Mouse (Mus musculus) neural tube, embryonic 15.5 days (tissue): ENCODE measurements around the gene Unc5c. TPM values are rescaled to one million over a fixed set of nuclear protein-coding genes. Genes with fewer than 3 reads are reported as not detected.

ENCODE experiments used
- ATAC-seq: fragments of 200-750 bp; cut with Nextera tagmentation; 2 replicates; pipeline ENCODE4 v1.8.0; 2017; ENCODE audit warnings: mild to moderate bottlenecking, moderate TSS enrichment, moderate library complexity; ENCODE audit not compliant: low FRiP score
- H3K27ac ChIP-seq: fragments of 300-500 bp; sonication (generic); replicated peaks from 2 replicates; pipeline ENCODE4 v1.5.1; 2015; ENCODE audit warnings: mild to moderate bottlenecking, inconsistent platforms
- H3K27me3 ChIP-seq: fragments of 300-500 bp; sonication (generic); replicated peaks from 2 replicates; pipeline ENCODE4 v1.6.1; 2015; ENCODE audit warnings: inconsistent platforms
- H3K36me3 ChIP-seq: fragments of 300-500 bp; sonication (generic); 2 replicates; pipeline ENCODE4 v1.6.1; 2015; ENCODE audit warnings: inconsistent platforms
- H3K4me1 ChIP-seq: fragments of 300-500 bp; sonication (generic); 2 replicates; pipeline ENCODE4 v1.6.1; 2015; ENCODE audit warnings: inconsistent platforms
- H3K4me2 ChIP-seq: fragments of 300-500 bp; sonication (generic); 2 replicates; pipeline ENCODE4 v1.6.1; 2015; ENCODE audit warnings: inconsistent platforms, mild to moderate bottlenecking, moderate library complexity
- H3K4me3 ChIP-seq: fragments of 300-500 bp; sonication (generic); replicated peaks from 2 replicates; pipeline ENCODE4 v1.5.1; 2015; ENCODE audit warnings: mild to moderate bottlenecking, inconsistent platforms
- H3K9ac ChIP-seq: fragments of 300-500 bp; sonication (generic); replicated peaks from 2 replicates; pipeline ENCODE4 v1.6.1; 2015; ENCODE audit warnings: mild to moderate bottlenecking, inconsistent platforms
- H3K9me3 ChIP-seq: fragments of 300-500 bp; sonication (generic); replicated peaks from 2 replicates; pipeline ENCODE4 v1.6.1; 2016; ENCODE audit warnings: inconsistent platforms
- WGBS: fragments of 180-500 bp; shearing (Covaris S2); methylation state at CpG from one replicate; pipeline ENCODE4 v1.1.7; 2015; ENCODE audit warnings: mixed read lengths; 5-methylcytosine and 5-hydroxymethylcytosine counted together
- polyA plus RNA-seq: library from polyadenylated mRNA; unstranded; fragments of >200 nt; fragmentation: Nextera tagmentation; extraction: Ambion mirVana; gene quantifications from 2 replicates; pipeline ENCODE4 v1.2.1, GENCODE M21; 2015

The Unc5c gene
- polyA plus RNA-seq, 1 experiment from 2014 or later = 16.7 TPM

DNA sequence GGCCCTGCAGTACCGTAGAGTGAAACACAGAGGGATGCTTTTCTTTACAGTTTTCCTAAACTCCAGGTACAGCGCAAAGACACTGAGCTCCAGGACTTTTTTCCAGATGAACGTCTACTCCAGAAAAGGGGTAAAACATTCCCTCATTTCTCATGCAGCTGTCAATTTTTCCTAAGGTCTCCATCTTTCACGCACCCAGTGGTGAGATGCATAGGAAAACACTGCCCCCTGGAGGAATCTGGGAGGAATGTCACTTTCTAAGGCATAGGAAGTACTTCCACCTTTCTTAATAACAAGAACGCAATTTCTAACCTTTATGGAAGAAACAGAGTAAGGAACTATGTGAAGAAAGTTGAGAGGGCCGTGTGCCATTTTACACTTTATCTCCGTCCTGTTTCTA, 373.8 kb downstream of the Unc5c start:
- no peak overlapping the region for H3K9ac ChIP-seq
- H3K9me3 ChIP-seq = no peaks in the 10 kb centered on the region
- H3K27me3 ChIP-seq = no peaks in the 10 kb centered on the region
- H3K4me3 ChIP-seq = no peak overlapping the region
- H3K36me3 ChIP-seq = no peaks in the 10 kb centered on the region
- no peak overlapping the region for H3K4me2 ChIP-seq
- ATAC-seq = no peak
- no peak overlapping the region for H3K27ac ChIP-seq
- 46% methylated on average over 7 of the region's 7 CpGs for WGBS
- no peaks in the 10 kb centered on the region for H3K4me1 ChIP-seq

DNA sequence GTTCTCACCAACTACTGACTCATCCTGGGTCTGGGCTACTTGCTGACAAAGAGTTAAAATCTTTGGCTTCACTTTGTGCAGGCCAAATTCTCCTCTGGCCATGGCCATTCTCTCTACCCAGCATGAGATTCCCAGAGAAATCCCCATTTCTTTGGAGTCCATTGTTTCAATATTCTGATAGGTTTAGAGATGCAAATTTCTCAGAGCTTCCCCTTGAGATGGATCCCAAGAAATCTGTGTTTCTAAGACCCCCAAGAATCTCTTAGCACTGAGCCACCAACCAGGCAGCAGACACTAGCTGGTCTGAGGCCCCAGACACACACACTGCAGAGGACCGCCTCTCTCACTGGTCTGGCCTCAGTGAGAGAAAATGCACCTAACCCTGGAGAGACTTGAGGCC, 384.2 kb downstream of the Unc5c start:
- H3K4me1 ChIP-seq = no peaks in the 10 kb centered on the region
- H3K27ac ChIP-seq = no peak overlapping the region
- no peaks in the 10 kb centered on the region for H3K27me3 ChIP-seq
- H3K4me2 ChIP-seq = no peak overlapping the region
- 63% methylated on average over 1 of the region's 1 CpGs for WGBS
- H3K9ac ChIP-seq = no peak overlapping the region
- no peaks in the 10 kb centered on the region; the same call in 1 of the 2 replicates for H3K36me3 ChIP-seq
- ATAC-seq = no peak
- H3K4me3 ChIP-seq = no peak overlapping the region
- H3K9me3 ChIP-seq = no peaks in the 10 kb centered on the region

- 70% methylated on average over 7 of the region's 7 CpGs for WGBS
- Histone ChIP-seq H3K4me1 (no peaks in the 10 kb centered on the region), H3K4me3 (no peak overlapping the region), H3K36me3 (no peaks in the 10 kb centered on the region; the same call in 1 of the 2 replicates), H3K4me2 (no peak overlapping the region), H3K9me3 (no peaks in the 10 kb centered on the region), H3K9ac (no peak overlapping the region), H3K27me3 (no peaks in the 10 kb centered on the region), H3K27ac (no peak overlapping the region)
- no peak for ATAC-seq
Measured at GRCm38 (mm10) chr3:141850141-141850540, 385.1 kb downstream of the Unc5c start.

- no peak overlapping the region for H3K9ac ChIP-seq
- no peaks in the 10 kb centered on the region; the same call in 1 of the 2 replicates for H3K36me3 ChIP-seq
- no peaks in the 10 kb centered on the region for H3K4me1 ChIP-seq
- no peak overlapping the region for H3K4me2 ChIP-seq
- no peaks in the 10 kb centered on the region for H3K27me3 ChIP-seq
- no peak overlapping the region for H3K4me3 ChIP-seq
- no peaks in the 10 kb centered on the region for H3K9me3 ChIP-seq
- WGBS = 78% methylated on average over 4 of the region's 4 CpGs
- no peak for ATAC-seq
- H3K27ac ChIP-seq = no peak overlapping the region
Measured at GRCm38 (mm10) chr3:141854339-141854738, 389.3 kb downstream of the Unc5c start.

DNA sequence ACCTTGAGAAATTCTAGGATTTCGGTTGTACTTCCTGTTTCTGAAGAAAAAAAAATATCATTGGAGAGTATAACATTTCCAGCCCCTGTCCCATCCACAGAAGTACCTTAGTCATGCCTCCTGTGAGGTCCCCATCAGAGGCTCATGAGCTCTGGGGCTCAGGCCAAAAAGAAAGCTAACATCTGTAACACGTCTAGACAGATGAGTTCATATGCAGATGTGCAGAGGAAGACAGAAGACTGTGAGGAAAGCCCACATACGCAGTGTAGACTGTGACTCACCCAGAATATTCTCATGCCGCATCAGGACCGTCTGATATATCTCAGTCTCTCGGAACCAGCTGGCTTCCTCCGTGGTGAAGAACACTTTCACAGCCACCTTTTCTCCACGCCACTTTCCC, 392.1 kb downstream of the Unc5c start:
- Histone ChIP-seq H3K4me2 (no peak overlapping the region), H3K27me3 (no peaks in the 10 kb centered on the region), H3K27ac (no peak overlapping the region), H3K9me3 (no peaks in the 10 kb centered on the region), H3K9ac (no peak overlapping the region), H3K4me3 (no peak overlapping the region), H3K4me1 (no peaks in the 10 kb centered on the region), H3K36me3 (no peaks in the 10 kb centered on the region; the same call in 1 of the 2 replicates)
- WGBS = 90% methylated on average over 8 of the region's 8 CpGs
- ATAC-seq = no peak

DNA sequence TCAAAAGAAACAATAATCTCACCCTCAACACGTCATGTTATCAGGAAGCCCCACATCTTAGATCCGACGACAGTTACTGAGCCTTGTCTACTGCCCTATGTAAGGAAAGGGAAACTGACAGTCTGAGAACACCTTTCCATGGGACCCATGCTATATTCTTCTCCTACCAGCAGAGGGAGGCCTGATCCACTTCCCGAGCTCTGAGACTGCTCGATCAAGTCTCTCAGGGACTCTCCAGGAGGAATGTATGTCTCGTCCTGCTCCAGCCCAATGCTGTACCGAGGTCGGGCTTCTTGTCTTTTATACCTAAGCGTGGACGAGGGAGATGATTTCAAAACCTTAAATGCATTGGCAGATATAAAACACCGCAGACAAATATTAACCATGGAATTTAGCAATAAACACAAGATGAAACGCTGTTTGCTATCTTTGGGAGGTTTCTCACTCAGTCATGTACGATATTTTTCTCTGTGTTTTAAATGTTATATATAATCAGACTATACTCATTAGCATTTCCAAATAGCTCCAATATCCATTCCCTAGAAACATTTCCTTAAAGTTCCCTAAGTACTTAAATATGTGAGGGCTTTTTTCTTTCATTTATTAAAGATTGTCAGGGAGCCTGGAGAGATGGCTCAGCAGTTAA, 397.9 kb downstream of the Unc5c start:
- Histone ChIP-seq H3K27me3 (no peaks in the 10 kb centered on the region), H3K36me3 (no peaks in the 10 kb centered on the region), H3K4me2 (peak overlapping the region; percentile 44), H3K27ac (no peak overlapping the region), H3K4me3 (no peak overlapping the region), H3K9me3 (no peaks in the 10 kb centered on the region), H3K4me1 (no peaks in the 10 kb centered on the region), H3K9ac (no peak overlapping the region)
- peak; percentile 83; the same call in 1 of the 2 replicates for ATAC-seq
- 22% methylated on average over 13 of the region's 13 CpGs for WGBS

- Histone ChIP-seq H3K9ac (no peak overlapping the region), H3K36me3 (no peaks in the 10 kb centered on the region), H3K4me1 (no peaks in the 10 kb centered on the region), H3K27me3 (no peaks in the 10 kb centered on the region), H3K27ac (no peak overlapping the region), H3K9me3 (no peaks in the 10 kb centered on the region), H3K4me3 (no peak overlapping the region), H3K4me2 (no peak overlapping the region)
- 37% methylated on average over 3 of the region's 3 CpGs for WGBS
- ATAC-seq = no peak
Measured at GRCm38 (mm10) chr3:141871805-141872204, 406.8 kb downstream of the Unc5c start.

- no peak overlapping the region for H3K9ac ChIP-seq
- no peak overlapping the region for H3K27ac ChIP-seq
- H3K9me3 ChIP-seq = no peaks in the 10 kb centered on the region
- no peak for ATAC-seq
- no peaks in the 10 kb centered on the region for H3K27me3 ChIP-seq
- H3K4me2 ChIP-seq = no peak overlapping the region
- 18% methylated on average over 10 of the region's 10 CpGs for WGBS
- H3K4me1 ChIP-seq = no peaks in the 10 kb centered on the region
- no peak overlapping the region for H3K4me3 ChIP-seq
- H3K36me3 ChIP-seq = no peaks in the 10 kb centered on the region
Measured at GRCm38 (mm10) chr3:141872337-141873042, 407.5 kb downstream of the Unc5c start.

- Histone ChIP-seq H3K4me3 (no peak overlapping the region), H3K4me2 (no peak overlapping the region), H3K27me3 (no peaks in the 10 kb centered on the region), H3K4me1 (no peaks in the 10 kb centered on the region), H3K9me3 (no peaks in the 10 kb centered on the region), H3K27ac (no peak overlapping the region), H3K9ac (no peak overlapping the region), H3K36me3 (no peaks in the 10 kb centered on the region)
- 77% methylated on average over 2 of the region's 2 CpGs for WGBS
- no peak for ATAC-seq
Measured at GRCm38 (mm10) chr3:141882496-141882895, 417.5 kb downstream of the Unc5c start.

DNA sequence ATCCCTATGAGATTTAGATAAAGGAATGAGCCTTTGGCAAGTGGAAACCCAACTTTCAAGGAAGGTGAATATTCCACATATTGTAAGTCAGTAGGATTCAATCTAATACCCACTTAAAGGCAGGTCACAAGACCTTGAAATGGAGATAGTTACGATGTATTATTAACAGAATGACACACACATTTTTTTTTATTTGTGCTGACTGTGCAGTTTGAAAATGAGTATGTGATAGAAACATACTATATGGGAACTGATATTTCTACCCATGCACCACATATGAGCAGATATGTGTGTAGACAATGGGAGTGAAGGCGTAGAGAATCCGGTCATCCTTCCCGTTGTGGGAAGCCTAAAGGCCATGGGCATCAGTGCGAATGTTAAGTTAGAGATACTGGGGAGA, 419.2 kb downstream of the Unc5c start:
- H3K4me3 ChIP-seq = no peak overlapping the region
- H3K36me3 ChIP-seq = no peaks in the 10 kb centered on the region
- no peak overlapping the region for H3K27ac ChIP-seq
- H3K9ac ChIP-seq = no peak overlapping the region
- no peaks in the 10 kb centered on the region for H3K9me3 ChIP-seq
- 97% methylated on average over 5 of the region's 5 CpGs for WGBS
- no peaks in the 10 kb centered on the region for H3K4me1 ChIP-seq
- ATAC-seq = no peak
- H3K27me3 ChIP-seq = no peaks in the 10 kb centered on the region
- H3K4me2 ChIP-seq = no peak overlapping the region
